Mouse (Mus musculus): ENCODE measurements around the gene Wasf3. TPM values are rescaled to one million over a fixed set of nuclear protein-coding genes. Genes with fewer than 3 reads are reported as not detected.

Gene Wasf3
- polyA plus RNA-seq, 1 experiment from 2014 or later, result 19.9 TPM

DNA sequence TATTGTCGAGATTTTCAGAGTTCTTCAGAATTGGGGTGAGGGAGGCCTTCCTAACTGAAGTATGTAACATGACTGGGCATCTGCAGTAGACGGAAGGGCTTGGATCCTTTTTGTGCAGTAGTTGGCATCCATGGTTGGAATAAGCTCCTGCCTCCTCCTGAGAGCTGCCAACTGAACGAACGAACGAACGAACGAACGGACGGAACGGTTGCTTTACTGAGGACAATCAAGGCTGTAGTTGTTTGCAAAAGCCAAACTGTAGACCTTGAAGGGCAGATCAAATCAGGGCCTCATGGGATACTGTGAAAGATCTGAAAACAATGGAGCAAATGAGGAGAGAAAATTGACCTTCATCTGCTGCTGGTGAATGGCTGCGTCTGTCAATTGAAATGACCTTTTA, 17.5 kb downstream of the Wasf3 start:
- ATAC-seq (ENCODE audit: low FRiP score, low read depth), result no peak
- H3K9ac ChIP-seq, result no peak overlapping the region
- peak overlapping the region; percentile 5; the same call in 1 of the 2 replicates for H3K4me2 ChIP-seq
- 23% methylated on average over 11 of the region's 11 CpGs for WGBS
- no peak overlapping the region for H3K27ac ChIP-seq (replicated peaks)
- H3K27me3 ChIP-seq, result no peaks in the 10 kb centered on the region
- peaks cover 6% of the 10 kb centered on the region; the same call in 1 of the 2 replicates for H3K4me1 ChIP-seq (replicated peaks)
- no peaks in the 10 kb centered on the region for H3K36me3 ChIP-seq
- no peaks in the 10 kb centered on the region for H3K9me3 ChIP-seq
- no peak overlapping the region for H3K4me3 ChIP-seq

DNA sequence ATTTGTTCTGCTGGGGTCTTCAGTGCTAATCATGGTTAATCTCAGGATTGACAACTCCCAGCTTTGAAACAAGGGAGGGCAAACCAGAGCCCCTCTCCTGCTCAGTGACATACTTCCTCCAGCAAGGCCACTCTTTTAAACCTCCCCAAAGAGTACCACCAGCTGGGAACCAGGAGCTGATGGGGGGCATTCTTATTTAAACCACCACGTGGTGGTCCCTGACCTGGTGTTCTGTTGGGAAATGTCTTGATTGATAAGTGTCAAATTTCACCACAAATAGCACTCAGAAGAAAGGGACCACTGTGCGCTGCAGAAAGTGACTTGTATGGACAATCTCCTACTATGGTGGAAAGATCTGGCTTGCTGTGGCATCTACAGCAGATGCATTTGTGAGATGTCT, 19.1 kb downstream of the Wasf3 start:
- H3K36me3 ChIP-seq, result no peaks in the 10 kb centered on the region
- no peak overlapping the region for H3K9ac ChIP-seq
- H3K4me2 ChIP-seq, result no peak overlapping the region
- no peak for ATAC-seq (ENCODE audit: low FRiP score, low read depth)
- no peaks in the 10 kb centered on the region for H3K27me3 ChIP-seq
- 41% methylated on average over 2 of the region's 2 CpGs for WGBS
- H3K4me1 ChIP-seq (replicated peaks), result peaks cover 9% of the 10 kb centered on the region; the same call in 1 of the 2 replicates
- H3K27ac ChIP-seq (replicated peaks), result no peak overlapping the region
- H3K4me3 ChIP-seq, result no peak overlapping the region
- H3K9me3 ChIP-seq, result no peaks in the 10 kb centered on the region

DNA sequence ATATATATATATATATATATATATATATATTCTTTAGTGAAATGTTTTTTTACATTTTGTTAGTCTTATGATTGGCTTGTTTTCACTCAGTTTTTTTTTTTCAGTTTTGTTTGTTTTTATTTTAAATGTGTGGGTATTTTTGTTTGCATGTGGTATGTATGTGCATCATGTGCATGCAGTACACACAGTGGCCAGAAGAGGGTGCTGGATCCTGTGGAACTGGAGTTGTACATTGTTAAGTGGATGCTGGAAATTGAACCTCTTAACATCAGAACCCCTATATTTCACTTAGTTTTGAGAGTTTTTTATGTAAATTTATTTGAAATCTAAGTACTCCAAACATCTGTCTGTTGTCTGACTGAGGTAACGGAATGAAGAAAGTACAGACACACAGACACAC, 21.3 kb downstream of the Wasf3 start:
- H3K4me2 ChIP-seq, result no peak overlapping the region
- no peaks in the 10 kb centered on the region for H3K9me3 ChIP-seq
- H3K4me1 ChIP-seq (replicated peaks), result peaks cover 17% of the 10 kb centered on the region
- H3K27me3 ChIP-seq, result no peaks in the 10 kb centered on the region
- no peak for ATAC-seq (ENCODE audit: low FRiP score, low read depth)
- no peak overlapping the region for H3K27ac ChIP-seq (replicated peaks)
- 100% methylated on average over 1 of the region's 1 CpGs for WGBS
- H3K9ac ChIP-seq, result no peak overlapping the region
- H3K4me3 ChIP-seq, result no peak overlapping the region
- no peaks in the 10 kb centered on the region for H3K36me3 ChIP-seq

DNA sequence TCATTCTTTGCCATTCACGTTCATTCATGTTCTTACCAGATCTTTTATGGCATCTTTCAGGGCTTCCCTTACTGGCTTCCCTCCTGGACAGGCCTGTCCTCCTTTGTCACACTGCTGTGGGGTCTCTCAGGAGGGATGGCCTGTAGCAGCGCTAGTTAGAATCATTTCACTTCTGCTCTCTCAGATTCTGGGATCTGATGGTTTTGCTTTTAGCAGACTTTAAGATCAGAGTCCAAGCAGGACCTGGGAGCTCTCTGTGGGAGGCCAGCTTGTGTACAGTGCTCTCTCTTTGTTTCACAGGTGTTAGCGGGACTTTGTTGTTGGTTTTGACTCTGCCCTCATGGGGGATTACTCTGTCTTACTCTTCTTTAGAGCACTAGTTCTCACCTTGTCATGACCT, 23.0 kb downstream of the Wasf3 start:
- no peak overlapping the region for H3K4me2 ChIP-seq
- H3K4me3 ChIP-seq, result no peak overlapping the region
- H3K9me3 ChIP-seq, result no peaks in the 10 kb centered on the region
- H3K36me3 ChIP-seq, result no peaks in the 10 kb centered on the region
- H3K27me3 ChIP-seq, result no peaks in the 10 kb centered on the region
- no peak overlapping the region for H3K9ac ChIP-seq
- ATAC-seq (ENCODE audit: low FRiP score, low read depth), result no peak
- H3K4me1 ChIP-seq (replicated peaks), result peaks cover 24% of the 10 kb centered on the region
- no peak overlapping the region for H3K27ac ChIP-seq (replicated peaks)
- WGBS, result 40% methylated on average over 3 of the region's 3 CpGs

DNA sequence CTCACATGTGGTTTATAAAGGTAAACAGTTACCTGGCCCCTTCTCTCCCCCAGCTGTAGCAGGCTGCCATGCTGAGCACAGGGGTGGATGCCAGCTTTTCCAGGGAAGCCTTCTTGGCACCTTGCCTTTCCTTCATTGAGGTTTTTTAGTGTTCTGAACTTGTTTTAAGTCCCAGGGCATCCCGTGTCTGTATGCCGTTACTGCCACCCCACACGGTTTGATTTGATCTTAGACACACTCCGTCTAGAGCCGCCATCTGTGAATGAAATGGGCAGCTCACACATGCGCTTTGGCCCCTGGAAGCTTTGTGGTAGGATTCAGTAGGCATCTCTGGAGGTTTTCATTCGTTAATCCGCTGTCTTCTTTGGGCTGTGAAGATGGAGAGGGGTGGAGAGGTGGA, 23.8 kb downstream of the Wasf3 start:
- Histone ChIP-seq H3K36me3 (no peaks in the 10 kb centered on the region), H3K4me1 (replicated peaks) (peaks cover 32% of the 10 kb centered on the region), H3K27ac (replicated peaks) (no peak overlapping the region), H3K27me3 (no peaks in the 10 kb centered on the region), H3K4me3 (no peak overlapping the region), H3K9ac (no peak overlapping the region), H3K9me3 (no peaks in the 10 kb centered on the region), H3K4me2 (no peak overlapping the region)
- no peak for ATAC-seq (ENCODE audit: low FRiP score, low read depth)
- 66% methylated on average over 8 of the region's 8 CpGs for WGBS

DNA sequence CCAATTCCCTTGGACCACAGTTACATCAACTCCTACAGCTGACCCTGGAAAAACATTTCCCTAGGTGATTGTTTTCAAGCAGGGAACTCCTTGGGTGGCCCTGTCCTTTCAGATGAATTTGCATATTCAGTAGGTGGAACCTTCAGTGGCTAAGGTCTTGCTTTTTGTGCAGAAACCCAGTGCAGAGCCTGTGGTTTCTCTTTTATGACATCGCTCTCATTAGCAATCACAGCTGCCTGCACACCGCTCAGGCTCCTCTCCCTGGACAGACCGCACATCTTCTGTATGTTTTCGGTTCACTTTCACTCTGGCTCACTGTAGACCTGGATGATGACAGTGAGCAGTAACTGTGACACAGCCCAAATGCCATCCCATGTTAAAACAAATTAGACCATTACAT, 26.0 kb downstream of the Wasf3 start:
- Histone ChIP-seq H3K4me2 (no peak overlapping the region), H3K9me3 (no peaks in the 10 kb centered on the region), H3K27me3 (no peaks in the 10 kb centered on the region), H3K4me1 (replicated peaks) (peaks cover 48% of the 10 kb centered on the region), H3K27ac (replicated peaks) (no peak overlapping the region), H3K9ac (no peak overlapping the region), H3K36me3 (no peaks in the 10 kb centered on the region), H3K4me3 (no peak overlapping the region)
- WGBS, result 39% methylated on average over 4 of the region's 4 CpGs
- ATAC-seq (ENCODE audit: low FRiP score, low read depth), result no peak

DNA sequence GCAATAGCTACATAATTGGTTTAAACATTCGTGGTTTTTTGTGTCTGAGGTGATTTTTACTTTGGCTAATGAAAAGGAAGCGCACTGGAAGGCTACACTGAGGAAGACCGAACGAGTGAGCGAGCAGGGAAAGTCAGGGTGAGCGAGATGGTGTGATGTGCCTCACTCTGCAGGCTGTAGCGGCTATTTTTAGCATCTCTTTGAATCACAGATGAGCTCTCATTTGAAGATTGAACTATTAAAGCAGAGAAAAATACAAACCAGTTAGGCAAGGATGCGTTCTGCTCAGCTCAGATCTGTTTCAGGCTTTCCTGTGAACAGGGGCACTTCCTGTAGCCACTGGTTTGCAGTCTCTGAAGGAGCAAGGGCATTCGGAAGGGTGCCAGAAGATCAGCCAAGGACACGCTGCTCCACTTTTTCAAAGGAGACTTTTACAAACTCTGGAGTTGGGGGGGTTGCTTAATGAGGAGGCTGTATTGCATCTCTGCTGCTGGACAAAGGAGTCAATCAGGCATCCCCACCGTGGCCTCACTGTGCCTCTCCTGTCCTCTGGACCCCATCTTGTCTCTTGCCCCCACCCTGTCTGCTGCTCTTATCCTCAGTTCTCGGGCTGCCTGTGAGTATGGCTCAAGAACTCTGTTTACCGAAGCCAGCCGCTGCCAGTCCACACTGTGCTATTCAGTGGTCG, 28.1 kb downstream of the Wasf3 start:
- 39% methylated on average over 15 of the region's 15 CpGs for WGBS
- ATAC-seq (ENCODE audit: low FRiP score, low read depth), result no peak; the same call in 1 of the 2 replicates
- H3K4me2 ChIP-seq, result no peak overlapping the region
- peak overlapping the region; percentile 41 for H3K27ac ChIP-seq (replicated peaks)
- H3K4me1 ChIP-seq (replicated peaks), result peaks cover 56% of the 10 kb centered on the region
- H3K9ac ChIP-seq, result no peak overlapping the region
- H3K4me3 ChIP-seq, result no peak overlapping the region
- no peaks in the 10 kb centered on the region for H3K9me3 ChIP-seq
- H3K36me3 ChIP-seq, result no peaks in the 10 kb centered on the region
- no peaks in the 10 kb centered on the region for H3K27me3 ChIP-seq

DNA sequence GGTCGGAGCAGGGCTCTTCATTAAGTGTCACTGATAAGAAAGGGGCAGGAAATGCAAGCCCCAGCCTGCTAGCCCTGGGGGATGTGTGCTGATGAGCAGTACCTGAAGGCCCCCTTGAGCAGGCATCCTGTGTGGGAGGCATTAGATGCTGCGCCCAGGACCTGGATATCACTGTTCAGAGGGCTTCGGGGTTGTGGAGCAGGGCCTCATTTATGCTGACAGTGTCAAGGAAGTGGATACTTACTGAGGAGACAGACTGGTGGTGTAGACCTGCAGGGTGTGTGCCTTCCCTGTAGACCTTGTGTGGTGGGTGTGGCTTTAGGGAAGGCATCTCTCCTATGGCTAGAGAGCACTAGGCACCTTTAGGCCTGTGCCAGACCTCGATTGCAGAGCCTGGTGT, 29.8 kb downstream of the Wasf3 start:
- Histone ChIP-seq H3K4me3 (no peak overlapping the region), H3K36me3 (no peaks in the 10 kb centered on the region), H3K27ac (replicated peaks) (no peak overlapping the region), H3K27me3 (no peaks in the 10 kb centered on the region), H3K9me3 (no peaks in the 10 kb centered on the region), H3K9ac (no peak overlapping the region), H3K4me1 (replicated peaks) (peaks cover 58% of the 10 kb centered on the region), H3K4me2 (no peak overlapping the region)
- no peak for ATAC-seq (ENCODE audit: low FRiP score, low read depth)
- WGBS, result 87% methylated on average over 4 of the region's 4 CpGs

DNA sequence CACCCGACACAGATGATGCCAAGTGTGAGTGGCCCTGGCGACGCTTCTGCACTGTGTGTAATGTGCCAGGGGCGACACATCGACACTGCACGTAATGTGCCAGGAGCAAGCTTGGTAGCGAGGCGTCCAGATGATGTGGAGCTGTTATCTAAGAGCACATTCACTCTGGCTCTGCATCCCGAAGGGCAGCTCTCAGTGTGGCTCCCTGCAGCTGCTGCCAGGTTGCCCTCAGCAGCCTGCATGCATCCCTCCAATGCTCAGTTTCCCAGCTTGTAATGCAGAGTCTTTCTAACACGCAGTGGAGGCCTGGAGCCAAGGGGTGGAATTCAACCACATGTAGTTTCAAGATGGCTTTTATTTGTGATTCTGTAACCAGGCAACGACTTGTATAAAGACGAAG, 30.4 kb downstream of the Wasf3 start:
- 0 out of 2 replicates have a peak, but pooled peaks have one; percentile 17 for ATAC-seq (ENCODE audit: low FRiP score, low read depth)
- no peak overlapping the region for H3K9ac ChIP-seq
- 50% methylated on average over 12 of the region's 12 CpGs for WGBS
- no peak overlapping the region for H3K4me3 ChIP-seq
- H3K4me1 ChIP-seq (replicated peaks), result peaks cover 58% of the 10 kb centered on the region
- H3K27ac ChIP-seq (replicated peaks), result no peak overlapping the region
- no peak overlapping the region for H3K4me2 ChIP-seq
- no peaks in the 10 kb centered on the region for H3K9me3 ChIP-seq
- no peaks in the 10 kb centered on the region for H3K27me3 ChIP-seq
- H3K36me3 ChIP-seq, result no peaks in the 10 kb centered on the region

DNA sequence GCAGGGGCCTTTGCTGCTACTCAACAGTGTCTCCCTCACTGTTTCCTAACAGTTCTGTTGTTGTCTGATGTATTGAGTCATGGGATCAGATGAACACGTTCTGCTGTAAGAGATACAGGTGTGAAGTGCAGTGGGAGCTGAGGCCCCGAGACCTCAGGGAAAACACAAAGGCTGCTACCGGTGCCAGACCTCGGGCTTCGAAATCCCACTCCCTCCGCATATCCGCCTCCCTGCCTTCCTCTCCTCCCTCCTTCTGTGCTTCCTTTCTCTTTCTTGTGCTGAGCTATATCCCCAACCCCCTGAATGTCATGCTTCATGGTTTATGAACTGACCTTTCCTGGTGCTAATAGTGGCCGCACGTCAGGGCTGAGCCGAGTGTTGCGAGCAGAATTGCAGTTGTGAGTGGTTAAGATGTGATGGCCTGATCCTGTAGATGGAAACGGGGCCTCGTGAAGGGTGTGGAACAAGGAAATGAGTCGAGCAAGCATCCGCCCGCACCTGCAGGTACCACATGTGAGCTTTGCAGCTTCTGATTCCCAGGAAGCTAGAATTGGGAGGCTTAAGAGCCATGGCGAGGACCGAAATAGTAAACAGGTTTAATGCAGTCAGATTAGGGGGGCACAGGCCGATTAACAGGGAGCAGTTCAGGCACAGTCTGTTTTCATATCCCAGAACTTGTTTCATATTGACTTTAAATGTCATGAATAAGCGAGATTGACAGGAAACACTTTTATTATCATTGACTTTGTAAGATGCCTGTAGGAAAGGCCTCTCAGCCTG, 31.7 kb downstream of the Wasf3 start:
- no peak overlapping the region for H3K27ac ChIP-seq (replicated peaks)
- no peak overlapping the region for H3K4me2 ChIP-seq
- no peak overlapping the region for H3K4me3 ChIP-seq
- H3K36me3 ChIP-seq, result no peaks in the 10 kb centered on the region
- no peak overlapping the region for H3K9ac ChIP-seq
- ATAC-seq (ENCODE audit: low FRiP score, low read depth), result no peak
- H3K4me1 ChIP-seq (replicated peaks), result peaks cover 45% of the 10 kb centered on the region
- no peaks in the 10 kb centered on the region for H3K27me3 ChIP-seq
- WGBS, result 73% methylated on average over 20 of the region's 20 CpGs
- H3K9me3 ChIP-seq, result no peaks in the 10 kb centered on the region

DNA sequence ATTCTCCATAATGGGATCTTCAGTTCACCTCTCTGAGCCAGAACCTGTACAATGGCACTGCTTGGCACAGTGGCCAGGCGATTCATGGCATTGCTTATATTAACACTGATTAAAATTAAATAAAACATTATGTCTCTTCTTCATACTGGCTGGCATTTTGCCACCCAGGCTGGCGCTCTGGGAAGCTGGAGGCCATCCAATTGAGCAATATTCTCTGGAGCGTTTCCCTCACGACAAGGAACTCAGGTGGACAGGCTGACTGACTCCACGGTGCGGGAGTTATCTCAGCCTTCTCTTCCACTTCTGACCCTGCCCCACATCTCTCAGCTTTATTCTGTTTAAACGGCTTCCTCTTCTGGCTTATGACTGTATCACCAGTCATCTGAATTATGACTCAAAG, 33.3 kb downstream of the Wasf3 start:
- H3K4me1 ChIP-seq (replicated peaks), result peaks cover 33% of the 10 kb centered on the region
- WGBS, result 56% methylated on average over 7 of the region's 7 CpGs
- ATAC-seq (ENCODE audit: low FRiP score, low read depth), result no peak
- H3K4me2 ChIP-seq, result no peak overlapping the region
- no peaks in the 10 kb centered on the region for H3K27me3 ChIP-seq
- H3K4me3 ChIP-seq, result no peak overlapping the region
- H3K9me3 ChIP-seq, result no peaks in the 10 kb centered on the region
- H3K27ac ChIP-seq (replicated peaks), result no peak overlapping the region
- H3K9ac ChIP-seq, result no peak overlapping the region
- H3K36me3 ChIP-seq, result no peaks in the 10 kb centered on the region

DNA sequence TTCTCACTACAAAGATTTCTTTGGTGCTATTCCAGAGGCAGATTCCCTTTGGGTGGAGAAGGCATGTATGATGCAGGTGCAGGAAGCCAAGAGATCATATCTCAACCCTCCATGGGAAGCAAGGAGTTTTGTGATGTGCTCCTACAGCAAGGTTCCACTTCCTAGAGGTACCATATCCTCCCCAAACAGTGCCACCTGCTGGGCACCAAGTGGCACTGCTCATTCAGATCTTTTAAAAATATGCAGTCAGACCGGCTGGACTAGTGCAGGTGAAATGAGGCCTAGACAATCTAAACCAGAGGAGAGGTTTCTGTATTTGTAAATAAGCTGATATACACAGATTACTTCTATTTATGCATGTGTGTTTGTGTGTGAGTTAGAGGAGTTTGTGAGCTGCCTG, 35.3 kb downstream of the Wasf3 start:
- H3K4me3 ChIP-seq, result no peak overlapping the region
- no peak overlapping the region for H3K27ac ChIP-seq (replicated peaks)
- H3K9ac ChIP-seq, result no peak overlapping the region
- H3K4me1 ChIP-seq (replicated peaks), result peaks cover 24% of the 10 kb centered on the region
- no peaks in the 10 kb centered on the region for H3K36me3 ChIP-seq
- H3K27me3 ChIP-seq, result no peaks in the 10 kb centered on the region
- H3K4me2 ChIP-seq, result no peak overlapping the region
- ATAC-seq (ENCODE audit: low FRiP score, low read depth), result no peak
- WGBS, result 55% methylated on average over 1 of the region's 1 CpGs
- no peaks in the 10 kb centered on the region for H3K9me3 ChIP-seq

Measured in hindbrain, embryonic 15.5 days (tissue).